Mouse (Mus musculus): ENCODE data around the gene Acp7. TPM values are rescaled to one million over a fixed set of nuclear protein-coding genes. Genes with fewer than 3 reads are reported as not detected.

Gene Acp7
- total and polyA plus RNA-seq, 3 experiments: not detected

GRCm38 (mm10) chr7:28584468-28584867 is 46.7 kb downstream of the Acp7 start:
- no peak overlapping the region for H3K4me3 ChIP-seq (ENCODE audit: control insufficient read depth in 1 of 2, insufficient read depth in 1 of 2, low read depth in 2 of 2, low read length in 2 of 2)
- H3K79me2 ChIP-seq (ENCODE audit: control insufficient read depth, insufficient read depth, low read length, poor library complexity): peaks cover 6% of the 10 kb centered on the region; the same call in 1 of the 2 replicates
- TF ChIP-seq EP300 (IDR thresholded peaks at IDR 0.05; ENCODE audit: low read depth in 1 of 2, low read length in 2 of 2) (peak in 1 of 2 experiments; percentile 37; a peak in 1 of 4 replicates), NRF1 (IDR thresholded peaks at IDR 0.05; ENCODE audit: insufficient read depth, low read depth, low read length, poor library complexity, severe bottlenecking) (no peak), TCF12 (IDR thresholded peaks at IDR 0.05; ENCODE audit: low read depth, low read length) (peak; percentile 43; the same call in 1 of the 2 replicates), ZC3H11A (IDR thresholded peaks at IDR 0.05; ENCODE audit: low read depth, low read length) (no peak)
- H3K4me1 ChIP-seq (ENCODE audit: control insufficient read depth in 1 of 2, insufficient read depth in 2 of 2, low read length in 2 of 2): peaks cover 33 to 38% of the 10 kb centered on the region in 2 experiments
- no peak overlapping the region for H3K27ac ChIP-seq (ENCODE audit: control insufficient read depth, low read depth, low read length)
- no peak overlapping the region for H3K9ac ChIP-seq (ENCODE audit: control insufficient read depth, low read depth, low read length, poor library complexity, severe bottlenecking)
- no peaks in the 10 kb centered on the region for H3K27me3 ChIP-seq (ENCODE audit: control insufficient read depth in 1 of 2, insufficient read depth in 2 of 2, low read length in 2 of 2)
- no peaks in the 10 kb centered on the region for H3K9me3 ChIP-seq (replicated peaks; ENCODE audit: insufficient read depth, low read length)
- peaks cover 0 to 25% of the 10 kb centered on the region in 2 experiments; a peak in 2 of 4 replicates for H3K36me3 ChIP-seq (ENCODE audit: control insufficient read depth in 1 of 2, insufficient read depth in 2 of 2, low read length in 2 of 2)
- peak; percentile 22 for DNase-seq (ENCODE audit: low read depth, low spot score)

DNA sequence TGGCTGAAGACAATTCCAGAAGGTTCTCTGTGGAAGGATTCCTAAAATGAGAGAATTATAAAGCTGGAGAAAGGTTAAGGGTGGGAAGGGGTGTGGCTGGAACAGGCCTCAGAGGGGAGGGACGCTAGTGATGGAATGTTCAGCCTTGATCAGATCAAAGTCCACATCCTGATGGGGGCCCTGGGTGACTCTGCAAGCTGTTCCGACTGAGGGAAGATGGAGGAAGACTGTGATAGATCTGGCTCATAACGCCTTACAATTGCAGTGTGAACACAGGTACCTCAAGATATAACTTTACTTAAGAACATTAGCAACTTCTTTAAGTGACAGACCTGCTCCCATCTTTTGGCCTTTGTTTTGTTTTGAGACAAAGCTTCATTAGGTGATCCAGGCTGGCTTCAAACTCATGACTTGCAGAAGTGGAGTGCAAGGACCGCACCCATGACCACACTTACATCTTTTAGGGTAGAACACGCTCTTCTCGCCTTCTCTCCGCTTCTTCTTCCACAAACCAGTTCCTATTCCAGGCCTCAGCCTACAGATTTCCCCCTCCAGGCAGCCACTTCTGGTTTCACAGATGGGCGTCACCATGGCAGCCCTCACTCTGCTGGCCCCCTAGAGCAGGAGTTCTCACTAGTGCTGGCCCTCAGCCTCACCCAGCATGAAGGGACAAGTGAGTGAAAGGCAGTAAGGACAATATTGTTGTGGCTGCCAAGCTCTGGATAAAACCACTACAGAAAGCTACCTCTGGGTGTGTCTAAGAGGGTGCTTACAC is 47.4 kb downstream of the Acp7 start:
- H3K9ac ChIP-seq (ENCODE audit: control insufficient read depth, low read depth, low read length, poor library complexity, severe bottlenecking): no peak overlapping the region
- H3K27me3 ChIP-seq (ENCODE audit: control insufficient read depth in 1 of 2, insufficient read depth in 2 of 2, low read length in 2 of 2): no peaks in the 10 kb centered on the region
- no peak for TF ChIP-seq CHD1 (IDR thresholded peaks at IDR 0.05; ENCODE audit: low read depth, low read length)
- TF ChIP-seq ZNF384 (IDR thresholded peaks at IDR 0.05; ENCODE audit: low read depth, low read length): no peak
- TF ChIP-seq POLR2AphosphoS5 (IDR thresholded peaks at IDR 0.05; ENCODE audit: borderline replicate concordance, low read depth, low read length): no peak
- no peak for TF ChIP-seq NRF1 (IDR thresholded peaks at IDR 0.05; ENCODE audit: insufficient read depth, low read depth, low read length, poor library complexity, severe bottlenecking)
- no peak for TF ChIP-seq ZC3H11A (IDR thresholded peaks at IDR 0.05; ENCODE audit: low read depth, low read length)
- TF ChIP-seq EP300 (IDR thresholded peaks at IDR 0.05; ENCODE audit: low read depth in 1 of 2, low read length in 2 of 2): no peak
- no peak for TF ChIP-seq MYC (IDR thresholded peaks at IDR 0.05; ENCODE audit: low read depth, low read length)
- no peak for TF ChIP-seq ZKSCAN1 (IDR thresholded peaks at IDR 0.05; ENCODE audit: low read depth, low read length)
- TF ChIP-seq UBTF (IDR thresholded peaks at IDR 0.05; ENCODE audit: borderline replicate concordance, insufficient read depth, low read depth, low read length): no peak
- H3K36me3 ChIP-seq (ENCODE audit: control insufficient read depth in 1 of 2, insufficient read depth in 2 of 2, low read length in 2 of 2): peaks cover 0 to 25% of the 10 kb centered on the region in 2 experiments; a peak in 2 of 4 replicates
- H3K9me3 ChIP-seq (replicated peaks; ENCODE audit: insufficient read depth, low read length): no peaks in the 10 kb centered on the region
- no peak overlapping the region for H3K27ac ChIP-seq (ENCODE audit: control insufficient read depth, low read depth, low read length)
- H3K4me1 ChIP-seq (ENCODE audit: control insufficient read depth in 1 of 2, insufficient read depth in 2 of 2, low read length in 2 of 2): peaks cover 33 to 38% of the 10 kb centered on the region in 2 experiments
- DNase-seq (ENCODE audit: low read depth, low spot score): peak; percentile 24
- no peak overlapping the region for H3K4me3 ChIP-seq (ENCODE audit: control insufficient read depth in 1 of 2, insufficient read depth in 1 of 2, low read depth in 2 of 2, low read length in 2 of 2)
- H3K79me2 ChIP-seq (ENCODE audit: control insufficient read depth, insufficient read depth, low read length, poor library complexity): peaks cover 6% of the 10 kb centered on the region; the same call in 1 of the 2 replicates

DNA sequence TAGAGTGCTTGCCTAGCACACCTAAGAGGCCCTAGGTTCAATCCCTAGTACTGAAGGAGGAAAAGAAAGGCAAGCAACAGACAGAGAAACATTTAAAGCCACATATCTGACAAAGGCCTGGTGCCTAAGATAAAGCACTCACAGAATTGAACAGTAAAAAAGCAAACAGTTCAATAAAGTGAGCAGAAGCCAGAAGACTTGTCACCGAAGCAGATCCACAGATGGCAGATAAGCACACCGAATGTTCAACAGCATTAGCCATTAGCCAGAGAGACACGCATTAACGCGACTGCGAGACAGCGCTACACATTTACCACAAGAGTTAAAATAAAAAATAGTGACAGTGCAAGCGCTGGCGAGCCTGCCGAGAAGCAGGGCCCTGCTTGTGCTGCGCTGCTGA is 48.3 kb downstream of the Acp7 start:
- peak overlapping the region; percentile 33; the same call in 1 of the 2 replicates for H3K9ac ChIP-seq (ENCODE audit: control insufficient read depth, low read depth, low read length, poor library complexity, severe bottlenecking)
- TF ChIP-seq SMC3 (IDR thresholded peaks at IDR 0.05; ENCODE audit: low read depth, low read length) (peak; percentile 8; the same call in 1 of the 2 replicates), RCOR1 (IDR thresholded peaks at IDR 0.05; ENCODE audit: low read depth, low read length) (no peak), BHLHE40 (IDR thresholded peaks at IDR 0.05; ENCODE audit: borderline replicate concordance, low read depth, low read length) (no peak), MXI1 (IDR thresholded peaks at IDR 0.05; ENCODE audit: low read depth, low read length) (peak; percentile 54), ZC3H11A (IDR thresholded peaks at IDR 0.05; ENCODE audit: low read depth, low read length) (no peak), TAL1 (IDR thresholded peaks at IDR 0.05; ENCODE audit: low read length) (peak; percentile 31; the same call in 1 of the 2 replicates), TCF12 (IDR thresholded peaks at IDR 0.05; ENCODE audit: low read depth, low read length) (peak; percentile 52), GATA1 (IDR thresholded peaks at IDR 0.05; ENCODE audit: low read depth, low read length) (peak; percentile 70), ETS1 (IDR thresholded peaks at IDR 0.05; ENCODE audit: low read depth, low read length) (peak; percentile 52), ZNF384 (IDR thresholded peaks at IDR 0.05; ENCODE audit: low read depth, low read length) (no peak), SIN3A (IDR thresholded peaks at IDR 0.05; ENCODE audit: low read length) (peak; percentile 65), MAX (IDR thresholded peaks at IDR 0.05; ENCODE audit: low read length) (no peak), EP300 (IDR thresholded peaks at IDR 0.05; ENCODE audit: low read depth in 1 of 2, low read length in 2 of 2) (peak; percentile 54 to 56; a peak in 3 of 4 replicates)
- peaks cover 4% of the 10 kb centered on the region; the same call in 1 of the 2 replicates for H3K79me2 ChIP-seq (ENCODE audit: control insufficient read depth, insufficient read depth, low read length, poor library complexity)
- no peaks in the 10 kb centered on the region for H3K9me3 ChIP-seq (replicated peaks; ENCODE audit: insufficient read depth, low read length)
- DNase-seq (ENCODE audit: low read depth, low spot score): peak; percentile 57
- peak overlapping the region in 1 of 2 experiments; percentile 26; a peak in 2 of 4 replicates for H3K4me3 ChIP-seq (ENCODE audit: control insufficient read depth in 1 of 2, insufficient read depth in 1 of 2, low read depth in 2 of 2, low read length in 2 of 2)
- peak overlapping the region; percentile 74 for H3K27ac ChIP-seq (ENCODE audit: control insufficient read depth, low read depth, low read length)
- H3K36me3 ChIP-seq (ENCODE audit: control insufficient read depth in 1 of 2, insufficient read depth in 2 of 2, low read length in 2 of 2): peaks cover 0 to 25% of the 10 kb centered on the region in 2 experiments; a peak in 2 of 4 replicates
- peaks cover 33 to 38% of the 10 kb centered on the region in 2 experiments for H3K4me1 ChIP-seq (ENCODE audit: control insufficient read depth in 1 of 2, insufficient read depth in 2 of 2, low read length in 2 of 2)
- H3K27me3 ChIP-seq (ENCODE audit: control insufficient read depth in 1 of 2, insufficient read depth in 2 of 2, low read length in 2 of 2): no peaks in the 10 kb centered on the region
